Mouse (Mus musculus) G1E (cell line): ENCODE data around the gene Sbpl. TPM values are rescaled to one million over a fixed set of nuclear protein-coding genes. Genes with fewer than 3 reads are reported as not detected.

ENCODE experiments used
- ATAC-seq: 2 replicates; pipeline ENCODE4 v1.8.0; 2016; ENCODE audit warnings: mild to moderate bottlenecking; ENCODE audit not compliant: insufficient number of reproducible peaks, poor library complexity, low FRiP score, severe bottlenecking; ENCODE audit errors: extremely low read depth
- DNase-seq: peaks from one replicate; pipeline ENCODE4 v3.0.0; 2012; ENCODE audit warnings: low spot score
- H3K27me3 ChIP-seq: 2 replicates; pipeline ENCODE4 v1.6.1; 2012; ENCODE audit warnings: mild to moderate bottlenecking, low read length, inconsistent platforms; ENCODE audit not compliant: insufficient read depth
- H3K36me3 ChIP-seq: replicated peaks from 2 replicates; pipeline ENCODE3; 2012; ENCODE audit warnings: mild to moderate bottlenecking, inconsistent platforms
- H3K4me1 ChIP-seq: 2 replicates; pipeline ENCODE4 v1.6.1; 2012; ENCODE audit warnings: low read depth, low read length, inconsistent platforms, mixed read lengths; ENCODE audit not compliant: insufficient read depth
- H3K4me3 ChIP-seq: 2 replicates; pipeline ENCODE4 v1.5.1; 2012; ENCODE audit warnings: low read depth, mild to moderate bottlenecking, inconsistent platforms, low read length, moderate library complexity, mixed read lengths
- H3K9me3 ChIP-seq: replicated peaks from 2 replicates; pipeline ENCODE4 v1.6.1; 2012; ENCODE audit warnings: inconsistent platforms
- CTCF ChIP-seq: IDR thresholded peaks from 2 replicates; pipeline ENCODE4 v1.5.1; 2012; ENCODE audit warnings: low read depth, low read length, inconsistent platforms, mixed read lengths
- GATA1 ChIP-seq: IDR thresholded peaks from 2 replicates; pipeline ENCODE4 v1.6.1; 2012; ENCODE audit warnings: borderline replicate concordance, low read length, inconsistent platforms, mixed read lengths
- GATA2 ChIP-seq: IDR thresholded peaks from 2 replicates; pipeline ENCODE4 v1.6.1; 2012; ENCODE audit warnings: low read depth, low read length, inconsistent platforms, borderline replicate concordance
- POLR2AphosphoS5 ChIP-seq: IDR thresholded peaks from 2 replicates; pipeline ENCODE4 v1.6.1; 2012; ENCODE audit warnings: low read depth, low read length, inconsistent platforms; ENCODE audit not compliant: insufficient replicate concordance
- TAL1 ChIP-seq: conservative IDR thresholded peaks from 2 replicates; pipeline ENCODE4 v1.6.1; 2012; ENCODE audit warnings: low read depth, low read length, inconsistent platforms, mixed read lengths
- polyA plus RNA-seq: library from polyadenylated mRNA; stranded (reverse); fragments of >175 nt; gene quantifications from 2 replicates; pipeline ENCODE4 v1.2.3, GENCODE M21; 2012
- total RNA-seq, 2 experiments: library from RNA; stranded (forward) in 1 of 2; stranded (reverse) in 1 of 2; fragments of 200-1000 nt in 1 of 2; fragments of >200 nt in 1 of 2; fragmentation: Nextera tagmentation in 1 of 2; gene quantifications; 2 replicates each; pipeline ENCODE4 v1.2.3; 2014 to 2017

Sbpl gene
- total and polyA plus RNA-seq, 3 experiments, result not detected

DNA sequence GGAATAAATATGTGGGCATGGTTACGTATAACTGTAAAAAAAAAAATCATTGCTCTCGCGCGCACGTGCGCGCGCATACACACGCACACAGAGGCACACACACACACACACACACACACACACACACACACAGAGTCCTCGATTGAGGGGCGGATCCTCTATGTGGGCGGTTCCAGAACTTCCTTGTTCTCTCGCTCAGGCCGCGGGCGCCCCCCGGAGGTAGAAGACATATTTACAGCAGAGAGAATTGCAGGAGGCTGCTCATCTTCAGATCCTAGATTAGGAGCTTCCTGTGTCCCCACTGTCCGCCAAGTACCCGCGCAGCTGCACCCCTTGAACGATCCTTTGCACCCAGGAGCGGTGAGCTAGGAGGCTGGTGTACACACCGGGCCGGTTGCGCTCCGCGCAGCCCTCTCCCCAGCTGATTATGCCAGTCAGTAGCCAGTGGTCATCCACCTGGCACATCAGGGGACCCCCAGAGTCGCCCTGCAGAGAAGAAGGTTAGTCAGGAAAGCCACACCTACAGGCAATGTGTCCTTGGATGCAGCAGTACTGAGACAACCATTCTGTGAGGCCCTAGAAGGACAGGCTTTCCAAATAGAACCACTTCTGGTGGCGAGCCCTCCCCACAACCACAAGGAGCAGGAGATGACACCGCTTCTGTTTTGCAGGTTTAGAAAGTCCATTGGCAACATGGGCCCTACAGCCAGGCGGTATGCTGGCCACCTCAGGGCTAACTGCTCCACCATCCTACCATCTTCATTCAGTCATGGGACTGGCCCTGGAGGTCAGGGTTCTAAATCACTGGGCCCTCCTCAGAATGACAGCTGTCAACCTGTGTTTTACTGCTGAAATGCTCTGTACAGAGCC lies 38.7 kb upstream of the Sbpl start:
- Histone ChIP-seq H3K27me3 (peaks cover 42% of the 10 kb centered on the region), H3K9me3 (no peaks in the 10 kb centered on the region), H3K36me3 (no peaks in the 10 kb centered on the region), H3K4me1 (peaks cover 7% of the 10 kb centered on the region), H3K4me3 (no peak overlapping the region; the same call in 1 of the 2 replicates)
- ATAC-seq (peak; percentile 60), DNase-seq (peak; percentile 49)
- no peak for TF ChIP-seq POLR2AphosphoS5
- no peak for TF ChIP-seq TAL1
- no peak for TF ChIP-seq GATA1
- no peak for TF ChIP-seq CTCF
- no peak for TF ChIP-seq GATA2

DNA sequence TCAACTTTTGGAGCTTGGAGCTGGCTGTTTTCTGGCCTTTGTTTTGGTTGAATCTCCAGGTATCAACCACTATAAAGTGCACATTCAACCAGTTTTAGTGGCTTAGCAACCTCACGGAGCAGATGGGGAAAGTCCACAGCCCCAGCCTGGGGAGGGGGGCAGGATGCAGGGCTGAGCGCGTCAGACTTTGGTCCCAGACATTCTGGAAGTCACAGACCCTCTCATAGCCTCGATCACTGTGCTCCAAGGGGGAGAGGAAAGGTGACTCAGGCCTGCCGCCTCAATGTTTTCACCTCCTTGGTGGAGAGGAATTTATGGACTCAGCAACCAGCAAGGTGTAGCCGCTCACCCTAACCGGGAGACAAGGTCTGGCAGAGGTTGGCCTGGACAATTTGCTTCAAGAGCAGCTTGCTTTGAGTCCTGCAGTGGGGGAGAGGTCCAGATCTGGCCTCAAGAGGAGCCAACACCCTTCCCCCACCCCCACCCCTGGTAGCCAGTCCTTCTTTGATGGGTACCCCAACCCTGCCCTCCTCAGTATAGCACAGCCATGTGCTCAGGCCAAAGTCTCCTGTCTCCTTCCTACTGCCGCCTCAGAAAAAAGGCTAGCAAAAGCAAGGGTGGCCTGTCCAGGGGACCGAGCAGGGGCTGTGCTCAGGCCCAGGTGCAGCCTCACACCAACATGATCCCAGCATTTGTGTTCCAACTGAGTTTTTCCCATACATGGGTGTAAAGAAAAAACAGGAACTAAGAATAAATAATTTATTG lies 37.9 kb upstream of the Sbpl start:
- no peak for ATAC-seq

DNA sequence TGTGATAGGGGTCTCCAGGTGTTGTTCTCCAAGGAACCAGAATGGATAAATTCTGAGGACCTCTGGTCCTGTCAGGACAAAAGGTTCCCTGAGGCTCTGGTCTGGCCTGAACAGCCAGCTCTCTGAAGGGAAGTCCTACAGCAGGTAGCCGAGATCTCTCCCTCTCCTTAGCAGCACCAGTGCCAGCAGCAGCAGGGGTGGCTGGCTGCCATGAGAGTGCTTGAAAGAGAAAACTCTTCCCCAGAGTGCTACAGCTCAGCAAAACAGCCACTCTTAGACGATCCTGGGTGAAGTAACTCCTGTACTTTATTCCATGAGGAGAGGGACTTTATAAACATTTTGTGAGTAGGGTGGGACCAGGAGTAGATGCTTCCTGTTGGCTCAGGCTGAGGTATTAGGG lies 34.7 kb upstream of the Sbpl start:
- Histone ChIP-seq H3K36me3 (no peaks in the 10 kb centered on the region), H3K27me3 (peaks cover 18% of the 10 kb centered on the region), H3K4me3 (no peak overlapping the region), H3K4me1 (peaks cover 7% of the 10 kb centered on the region), H3K9me3 (no peaks in the 10 kb centered on the region)
- no peak for ATAC-seq
- TF ChIP-seq GATA2 (no peak), TAL1 (no peak), CTCF (no peak), GATA1 (no peak), POLR2AphosphoS5 (no peak)
- no peak for DNase-seq

More for the DNA sequence above, 37.9 kb upstream of the Sbpl start:
- Histone ChIP-seq H3K4me1 (peaks cover 7% of the 10 kb centered on the region), H3K27me3 (peaks cover 34% of the 10 kb centered on the region), H3K4me3 (no peak overlapping the region), H3K36me3 (no peaks in the 10 kb centered on the region), H3K9me3 (no peaks in the 10 kb centered on the region)
- TF ChIP-seq POLR2AphosphoS5, result no peak
- TF ChIP-seq CTCF, result no peak
- DNase-seq, result no peak

DNA sequence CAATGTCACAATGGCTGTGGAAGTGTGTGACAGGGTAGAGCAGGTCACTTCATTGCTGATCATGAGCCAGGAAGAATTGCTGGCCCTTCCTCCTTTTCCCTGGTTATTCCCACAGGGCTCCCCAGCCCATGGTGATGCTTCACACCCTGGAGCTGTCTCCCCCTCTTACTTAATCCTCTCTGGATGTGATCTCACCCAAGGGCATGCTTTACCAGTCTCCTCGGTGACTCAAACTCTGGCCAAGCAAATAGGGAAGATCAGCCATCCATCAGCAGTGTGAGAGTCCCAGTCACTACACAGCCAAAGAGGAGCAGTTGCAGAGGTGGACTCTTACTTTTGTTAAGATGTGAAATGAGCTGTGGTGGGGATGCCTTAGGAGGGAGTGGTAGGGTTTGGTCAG lies 29.9 kb upstream of the Sbpl start:
- Histone ChIP-seq H3K9me3 (no peaks in the 10 kb centered on the region), H3K36me3 (no peaks in the 10 kb centered on the region), H3K4me3 (no peak overlapping the region), H3K27me3 (peaks cover 5% of the 10 kb centered on the region; the same call in 1 of the 2 replicates), H3K4me1 (no peaks in the 10 kb centered on the region)
- no peak for ATAC-seq
- no peak for DNase-seq
- no peak for TF ChIP-seq TAL1
- TF ChIP-seq GATA2, result no peak
- no peak for TF ChIP-seq POLR2AphosphoS5
- TF ChIP-seq GATA1, result no peak
- TF ChIP-seq CTCF, result no peak

DNA sequence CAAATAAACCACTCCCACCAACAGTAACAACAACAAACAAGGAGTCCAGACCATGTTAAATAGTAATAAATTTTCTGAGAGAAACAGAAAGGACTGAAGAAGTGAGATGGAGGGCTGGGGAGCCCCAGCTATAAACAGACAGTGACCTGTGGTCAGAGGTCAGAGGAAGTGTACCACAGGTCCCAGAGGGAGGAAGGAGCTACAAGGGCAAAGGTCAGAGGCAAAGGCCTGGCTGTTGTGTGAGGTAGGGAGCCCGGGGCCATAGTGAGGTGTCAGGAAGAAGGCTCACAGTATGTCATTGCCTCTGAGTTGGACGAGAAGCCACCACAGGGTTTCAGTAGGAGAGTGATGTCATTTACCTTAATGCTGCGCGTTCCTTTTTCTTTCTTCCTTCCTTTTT lies 27.8 kb upstream of the Sbpl start:
- Histone ChIP-seq H3K4me3 (no peak overlapping the region), H3K4me1 (no peaks in the 10 kb centered on the region), H3K9me3 (no peaks in the 10 kb centered on the region), H3K27me3 (peaks cover 2% of the 10 kb centered on the region; the same call in 1 of the 2 replicates), H3K36me3 (no peaks in the 10 kb centered on the region)
- ATAC-seq (no peak), DNase-seq (no peak)
- TF ChIP-seq POLR2AphosphoS5 (no peak), GATA2 (no peak), CTCF (no peak), TAL1 (no peak), GATA1 (no peak)

DNA sequence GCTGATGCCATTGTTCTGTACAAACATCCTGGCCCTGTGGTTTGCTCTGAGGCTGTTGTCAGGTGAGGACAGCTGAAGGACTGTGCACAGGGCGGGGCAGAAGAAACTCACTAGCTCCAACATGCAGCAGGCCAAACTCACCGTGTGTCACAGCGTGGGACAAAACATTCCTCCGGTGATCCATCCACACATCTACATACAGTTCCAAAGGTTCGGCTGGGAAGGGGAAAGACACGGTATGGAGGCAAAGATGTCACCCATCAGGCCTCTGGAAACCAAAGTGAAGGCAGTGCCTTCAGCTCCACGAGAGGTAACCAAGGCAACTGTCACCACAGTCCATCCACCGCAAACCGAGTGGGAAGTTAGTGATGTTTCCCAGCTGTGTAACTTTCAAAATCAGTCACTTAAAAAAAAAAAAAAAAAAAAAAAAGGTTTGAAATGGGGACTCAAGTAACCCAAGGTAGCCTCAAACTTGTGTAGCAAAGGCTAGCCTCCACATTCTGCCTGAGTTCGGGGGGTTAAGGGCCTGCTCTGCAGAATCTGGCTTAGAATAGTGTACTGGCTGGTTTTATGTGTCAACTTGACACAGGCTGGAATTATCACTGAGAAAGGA lies 25.3 kb upstream of the Sbpl start, which contains the start of gene Prss30:
Gene Prss30 (minus strand): TSS at position 270 of the 613 bp plus-strand sequence.
- Histone ChIP-seq H3K4me1 (no peaks in the 10 kb centered on the region), H3K27me3 (peaks cover 14% of the 10 kb centered on the region; the same call in 1 of the 2 replicates), H3K36me3 (no peaks in the 10 kb centered on the region), H3K9me3 (no peaks in the 10 kb centered on the region), H3K4me3 (no peak within 1 kb of the TSS)
- DNase-seq (no peak), ATAC-seq (no peak)
- TF ChIP-seq GATA2 (no peak), TAL1 (no peak), GATA1 (no peak), POLR2AphosphoS5 (no peak), CTCF (no peak)
